Mouse (Mus musculus) megakaryocyte, embryonic 14.5 days (primary cell): ENCODE results near the gene Chrm5.

Experiments
- FLI1 ChIP-seq: IDR thresholded peaks from 2 replicates; pipeline ENCODE4 v1.6.1; 2012; ENCODE audit warnings: low read length, inconsistent platforms, mixed read lengths
- GATA1 ChIP-seq: IDR thresholded peaks from 3 replicates; pipeline ENCODE4 v1.6.1; 2012; ENCODE audit warnings: mixed read lengths, low read length, inconsistent platforms, borderline replicate concordance

DNA sequence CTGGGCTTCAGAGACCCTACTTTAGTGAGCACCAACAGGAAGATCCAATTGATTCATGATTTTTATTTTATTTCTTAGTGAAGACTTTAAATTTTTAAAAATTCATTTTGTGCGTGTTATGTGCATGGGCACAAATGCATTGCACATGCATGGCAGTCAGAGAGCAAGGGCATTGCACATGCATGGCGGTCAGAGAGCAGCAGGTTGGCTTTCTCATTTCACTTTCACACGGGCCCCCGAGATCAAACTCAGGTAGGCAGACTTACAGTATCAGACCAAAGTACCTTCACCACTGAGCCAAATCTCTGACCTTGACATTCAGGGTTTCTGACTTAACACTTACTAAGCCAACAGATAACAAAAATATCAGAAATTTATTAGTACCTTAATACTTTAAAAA lies 50.9 kb downstream of the Chrm5 start:
- TF ChIP-seq GATA1 = no peak
- TF ChIP-seq FLI1 = no peak
